Mouse (Mus musculus): Measurements from ENCODE around the gene Cbs. TPM values are rescaled to one million over a fixed set of nuclear protein-coding genes. Genes with fewer than 3 reads are reported as not detected.

Gene Cbs
- polyA plus RNA-seq, 1 experiment from 2014 or later: 9.8 TPM

- no peaks in the 10 kb centered on the region for H3K9me3 ChIP-seq
- H3K36me3 ChIP-seq: peaks cover 3% of the 10 kb centered on the region; the same call in 1 of the 2 replicates
- 66% methylated on average over 8 of the region's 8 CpGs for WGBS
- H3K4me1 ChIP-seq: peaks cover 33% of the 10 kb centered on the region
- no peaks in the 10 kb centered on the region for H3K27me3 ChIP-seq
- no peak overlapping the region for H3K4me3 ChIP-seq
- 0 out of 2 replicates have a peak overlapping the region, but pooled peaks have one; percentile 18 for H3K9ac ChIP-seq (replicated peaks)
- no peak overlapping the region for H3K4me2 ChIP-seq (replicated peaks)
- H3K27ac ChIP-seq (replicated peaks): peak overlapping the region; percentile 65
- no peak for ATAC-seq (replicated peaks)
These were observed 23.7 kb upstream of the Cbs start for GRCm38 (mm10) chr17:31660661-31661250.

- Histone ChIP-seq H3K4me3 (peak within 1 kb of the TSS; percentile 62), H3K36me3 (peaks cover 21% of the 10 kb centered on the region), H3K4me2 (replicated peaks) (peak within 1 kb of the TSS; percentile 82), H3K27ac (replicated peaks) (peak within 1 kb of the TSS; percentile 88), H3K9me3 (no peaks in the 10 kb centered on the region), H3K4me1 (peaks cover 39% of the 10 kb centered on the region), H3K27me3 (no peaks in the 10 kb centered on the region), H3K9ac (replicated peaks) (peak within 1 kb of the TSS; percentile 81)
- WGBS: under 1% methylated on average over 71 of the region's 77 CpGs
- peak; percentile 98 for ATAC-seq (replicated peaks)
These were observed 21.6 kb upstream of the Cbs start, which contains the start of gene U2af1 for GRCm38 (mm10) chr17:31658468-31659185. Gene U2af1 (minus strand): TSS chr17:31658892.

- Histone ChIP-seq H3K27ac (replicated peaks) (peak overlapping the region; percentile 88), H3K4me3 (peak overlapping the region; percentile 62), H3K9ac (replicated peaks) (peak overlapping the region; percentile 81), H3K27me3 (no peaks in the 10 kb centered on the region), H3K4me1 (peaks cover 39% of the 10 kb centered on the region), H3K4me2 (replicated peaks) (peak overlapping the region; percentile 70), H3K36me3 (peaks cover 26% of the 10 kb centered on the region), H3K9me3 (no peaks in the 10 kb centered on the region)
- WGBS: under 1% methylated on average over 27 of the region's 27 CpGs
- no peak for ATAC-seq (replicated peaks)
These were observed 21.1 kb upstream of the Cbs start for GRCm38 (mm10) chr17:31658136-31658467.

DNA sequence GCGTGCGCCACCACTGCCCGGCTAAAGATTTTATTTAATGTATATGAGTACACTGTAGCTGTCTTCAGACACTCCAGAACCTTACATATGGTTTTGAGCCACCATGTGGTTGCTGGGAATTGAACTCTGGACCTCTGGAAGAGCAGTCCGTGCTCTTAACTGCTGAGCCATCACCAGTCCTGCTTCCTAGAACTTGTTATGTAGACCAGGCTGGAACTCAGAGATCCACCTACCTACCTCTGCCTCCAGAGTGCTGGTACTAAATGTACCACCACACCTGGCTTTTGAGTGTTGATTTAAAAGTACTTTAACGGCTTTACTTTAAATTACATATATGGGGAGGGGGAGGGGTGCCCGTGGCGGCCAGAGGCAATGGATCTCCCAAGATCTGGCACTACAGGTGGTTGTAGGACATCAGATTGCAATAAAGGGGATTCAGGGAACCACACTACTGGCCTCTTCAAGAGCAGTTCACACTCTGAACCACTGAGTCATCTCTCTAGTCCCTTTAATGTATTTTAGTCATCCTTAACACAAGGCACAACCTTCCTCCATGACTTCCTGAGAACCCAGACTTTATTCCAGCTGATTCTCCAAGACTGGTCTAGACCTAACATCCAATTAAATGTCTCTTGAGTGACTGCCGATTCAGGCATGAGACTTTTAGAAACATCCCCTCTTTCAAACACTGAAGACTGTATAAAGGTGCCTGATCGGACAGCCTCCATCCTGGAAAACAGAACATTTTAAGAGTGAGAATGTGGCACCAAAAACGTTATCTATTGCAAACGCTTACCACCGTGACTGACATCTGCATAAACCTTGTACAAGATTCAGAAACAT, 20.3 kb upstream of the Cbs start:
- 54% methylated on average over 12 of the region's 12 CpGs for WGBS
- Histone ChIP-seq H3K9ac (replicated peaks) (peak overlapping the region; percentile 81), H3K4me2 (replicated peaks) (peak overlapping the region; percentile 70), H3K4me3 (peak overlapping the region; percentile 62), H3K4me1 (peaks cover 39% of the 10 kb centered on the region), H3K9me3 (no peaks in the 10 kb centered on the region), H3K27me3 (no peaks in the 10 kb centered on the region), H3K27ac (replicated peaks) (no peak overlapping the region), H3K36me3 (peaks cover 33% of the 10 kb centered on the region)
- ATAC-seq (replicated peaks): no peak

DNA sequence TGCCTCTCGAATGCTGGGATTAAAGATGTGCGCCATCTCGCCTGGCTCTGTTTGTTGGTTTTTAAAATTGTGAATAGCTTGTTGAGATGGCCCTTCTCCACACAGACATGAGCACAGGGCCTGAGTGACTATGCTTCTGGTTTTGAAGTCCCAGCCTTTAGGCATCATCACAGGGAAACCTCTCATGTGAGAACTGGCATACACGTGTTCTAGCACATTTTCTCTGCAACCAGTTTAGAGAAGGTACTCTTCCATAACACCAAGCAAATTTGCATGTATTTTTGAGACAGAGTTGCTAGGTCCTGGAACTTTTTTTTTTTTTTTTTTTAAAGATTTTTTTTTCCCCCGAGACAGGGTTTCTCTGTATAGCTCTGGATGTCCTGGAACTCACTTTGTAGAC, 19.6 kb upstream of the Cbs start:
- Histone ChIP-seq H3K9me3 (no peaks in the 10 kb centered on the region), H3K4me1 (peaks cover 39% of the 10 kb centered on the region), H3K4me3 (no peak overlapping the region), H3K27me3 (no peaks in the 10 kb centered on the region), H3K27ac (replicated peaks) (no peak overlapping the region), H3K9ac (replicated peaks) (no peak overlapping the region), H3K36me3 (peaks cover 40% of the 10 kb centered on the region), H3K4me2 (replicated peaks) (no peak overlapping the region; the same call in 1 of the 2 replicates)
- ATAC-seq (replicated peaks): no peak
- WGBS: 89% methylated on average over 5 of the region's 5 CpGs

DNA sequence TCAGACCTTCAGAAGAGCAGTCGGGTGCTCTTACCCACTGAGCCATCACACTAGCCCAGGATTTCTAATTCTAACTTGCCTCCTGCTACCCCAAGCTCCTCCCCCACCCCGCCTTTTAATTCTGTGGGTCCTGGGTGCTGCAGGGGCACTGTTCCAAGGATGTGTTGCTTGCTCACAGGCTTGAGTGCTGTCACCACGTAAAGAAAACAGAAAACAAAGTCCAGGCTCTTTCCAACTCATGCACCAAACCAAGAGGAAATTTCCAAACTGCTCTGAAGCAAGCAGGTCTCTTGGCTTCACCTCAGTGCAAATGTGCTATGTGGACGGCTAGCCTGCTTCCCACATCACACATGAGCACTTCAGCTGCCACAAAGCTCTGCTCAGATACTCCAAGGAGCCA, 18.3 kb upstream of the Cbs start:
- Histone ChIP-seq H3K27me3 (no peaks in the 10 kb centered on the region), H3K9me3 (no peaks in the 10 kb centered on the region), H3K4me2 (replicated peaks) (no peak overlapping the region), H3K9ac (replicated peaks) (no peak overlapping the region), H3K27ac (replicated peaks) (no peak overlapping the region), H3K4me3 (no peak overlapping the region), H3K36me3 (peaks cover 53% of the 10 kb centered on the region), H3K4me1 (peaks cover 37% of the 10 kb centered on the region)
- 73% methylated on average over 4 of the region's 4 CpGs for WGBS
- ATAC-seq (replicated peaks): no peak

- WGBS: 89% methylated on average over 6 of the region's 6 CpGs
- Histone ChIP-seq H3K4me3 (no peak overlapping the region), H3K4me2 (replicated peaks) (no peak overlapping the region), H3K27me3 (no peaks in the 10 kb centered on the region), H3K27ac (replicated peaks) (no peak overlapping the region), H3K9ac (replicated peaks) (no peak overlapping the region), H3K36me3 (peaks cover 73% of the 10 kb centered on the region), H3K9me3 (no peaks in the 10 kb centered on the region), H3K4me1 (peaks cover 22% of the 10 kb centered on the region)
- no peak for ATAC-seq (replicated peaks)
These were observed 16.2 kb upstream of the Cbs start for GRCm38 (mm10) chr17:31653277-31653676.

- H3K27ac ChIP-seq (replicated peaks): no peak overlapping the region
- peaks cover 16% of the 10 kb centered on the region for H3K4me1 ChIP-seq
- ATAC-seq (replicated peaks): no peak
- H3K9me3 ChIP-seq: no peaks in the 10 kb centered on the region
- 89% methylated on average over 14 of the region's 14 CpGs for WGBS
- no peak overlapping the region for H3K4me3 ChIP-seq
- no peak overlapping the region for H3K4me2 ChIP-seq (replicated peaks)
- no peak overlapping the region for H3K9ac ChIP-seq (replicated peaks)
- peaks cover 85% of the 10 kb centered on the region for H3K36me3 ChIP-seq
- no peaks in the 10 kb centered on the region for H3K27me3 ChIP-seq
These were observed 15.1 kb upstream of the Cbs start for GRCm38 (mm10) chr17:31652152-31652551.

- no peaks in the 10 kb centered on the region for H3K9me3 ChIP-seq
- WGBS: 97% methylated on average over 5 of the region's 5 CpGs
- H3K27me3 ChIP-seq: no peaks in the 10 kb centered on the region
- H3K4me3 ChIP-seq: no peak overlapping the region
- peaks cover 58% of the 10 kb centered on the region for H3K36me3 ChIP-seq
- H3K27ac ChIP-seq (replicated peaks): no peak overlapping the region
- ATAC-seq (replicated peaks): no peak
- no peak overlapping the region for H3K4me2 ChIP-seq (replicated peaks)
- H3K4me1 ChIP-seq: no peaks in the 10 kb centered on the region
- no peak overlapping the region for H3K9ac ChIP-seq (replicated peaks)
These were observed 9.4 kb upstream of the Cbs start for GRCm38 (mm10) chr17:31646199-31647002.

DNA sequence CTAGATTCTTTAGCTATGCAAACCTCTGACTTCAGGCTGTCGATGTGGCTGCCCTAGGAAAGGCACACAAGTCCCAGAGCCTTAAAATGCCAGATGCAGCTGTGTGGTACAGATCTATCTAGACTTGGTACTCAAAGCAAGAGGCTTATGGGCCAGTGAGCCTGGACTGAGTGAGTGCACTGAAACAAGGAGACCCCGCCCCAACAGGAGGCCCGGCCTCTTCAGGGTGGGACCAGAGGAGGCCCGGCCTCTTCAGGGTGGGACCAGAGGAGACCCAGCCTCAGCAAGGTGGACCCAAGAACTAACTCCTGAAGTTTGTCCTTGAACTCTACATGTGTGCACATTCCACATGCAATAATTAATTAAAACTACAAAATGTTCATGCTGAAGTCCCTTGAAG, 5.9 kb upstream of the Cbs start:
- H3K27me3 ChIP-seq: no peaks in the 10 kb centered on the region
- no peak overlapping the region for H3K4me2 ChIP-seq (replicated peaks)
- no peak overlapping the region for H3K27ac ChIP-seq (replicated peaks)
- H3K4me3 ChIP-seq: no peak overlapping the region
- H3K4me1 ChIP-seq: peaks cover 12% of the 10 kb centered on the region
- H3K36me3 ChIP-seq: peaks cover 24% of the 10 kb centered on the region
- H3K9ac ChIP-seq (replicated peaks): no peak overlapping the region
- WGBS: 77% methylated on average over 4 of the region's 4 CpGs
- H3K9me3 ChIP-seq: no peaks in the 10 kb centered on the region
- ATAC-seq (replicated peaks): no peak

DNA sequence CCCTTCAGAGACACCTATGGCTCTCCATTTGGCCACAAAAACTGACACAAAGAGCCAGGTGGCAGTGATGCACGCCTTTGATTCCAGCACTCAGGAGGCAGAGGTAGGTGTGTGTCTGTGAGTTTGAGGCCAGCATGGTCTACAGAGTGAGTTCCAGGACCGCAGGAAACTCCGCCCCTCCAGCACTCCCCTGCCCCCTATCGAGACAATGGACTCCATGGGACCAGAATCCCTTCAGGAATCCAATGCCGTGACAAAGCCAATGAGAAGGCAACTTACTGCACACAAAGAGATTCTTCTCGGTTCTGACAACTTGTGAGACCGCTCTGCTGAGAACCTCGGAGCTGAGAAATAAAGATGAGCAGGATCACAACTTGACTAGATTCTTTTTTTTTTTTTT, 5.3 kb upstream of the Cbs start:
- Histone ChIP-seq H3K4me1 (peaks cover 18% of the 10 kb centered on the region), H3K9me3 (no peaks in the 10 kb centered on the region), H3K4me3 (no peak overlapping the region), H3K27me3 (no peaks in the 10 kb centered on the region), H3K4me2 (replicated peaks) (no peak overlapping the region), H3K27ac (replicated peaks) (no peak overlapping the region), H3K36me3 (peaks cover 18% of the 10 kb centered on the region), H3K9ac (replicated peaks) (no peak overlapping the region)
- WGBS: 30% methylated on average over 8 of the region's 8 CpGs
- ATAC-seq (replicated peaks): no peak

All from forebrain, embryonic 15.5 days (tissue).